Mouse (Mus musculus): ENCODE data around the gene Hmgcs1. TPM values are rescaled to one million over a fixed set of nuclear protein-coding genes. Genes with fewer than 3 reads are reported as not detected.
"Not testable (repeated sequence)": the region's sequence is repeated elsewhere in the genome, so short reads cannot be mapped to it uniquely, and the experiment has no call there.

Gene Hmgcs1
- polyA plus RNA-seq, 1 experiment from 2014 or later = 69.9 TPM

DNA sequence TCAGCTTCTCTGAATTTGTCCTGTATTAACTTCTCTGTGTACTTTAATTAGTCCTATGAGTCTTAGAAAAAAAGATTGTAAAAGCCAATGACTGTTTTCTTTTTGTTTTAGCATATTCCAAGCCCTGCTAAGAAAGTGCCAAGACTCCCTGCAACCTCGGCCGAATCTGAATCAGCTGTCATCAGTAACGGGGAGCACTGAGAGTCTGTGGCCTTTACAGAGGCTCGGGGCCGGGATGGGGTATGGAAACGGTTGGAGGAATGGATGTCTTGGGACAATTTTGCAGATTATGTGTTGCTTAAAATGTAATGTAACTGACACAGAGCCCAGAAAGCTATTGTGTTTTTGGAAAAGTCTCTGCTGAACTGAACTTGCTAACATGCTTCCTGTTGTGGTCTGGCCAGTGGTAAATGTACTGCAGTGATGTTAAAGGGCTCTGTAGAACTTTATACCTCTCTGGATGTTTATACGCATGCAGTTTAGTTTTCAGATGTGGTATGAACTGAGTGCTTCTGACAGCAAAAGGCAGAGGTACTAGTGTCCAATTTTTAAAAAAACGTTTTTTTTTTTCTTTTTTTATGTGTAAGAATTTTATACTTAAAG is 16.2 kb downstream of the Hmgcs1 start:
- H3K4me1 ChIP-seq (replicated peaks); H3K4me2 ChIP-seq; H3K9ac ChIP-seq; H3K4me3 ChIP-seq; H3K27me3 ChIP-seq; ATAC-seq (replicated peaks; ENCODE audit: insufficient number of reproducible peaks, insufficient read depth, low FRiP score, low read depth); H3K27ac ChIP-seq; H3K9me3 ChIP-seq (replicated peaks): not testable (repeated sequence)
- WGBS = 81% methylated on average over 8 of the region's 8 CpGs
- H3K36me3 ChIP-seq = peaks cover 45% of the 10 kb centered on the region

- Histone ChIP-seq H3K9me3 (replicated peaks) (no peaks in the 10 kb centered on the region), H3K4me1 (replicated peaks) (no peaks in the 10 kb centered on the region), H3K36me3 (peaks cover 45% of the 10 kb centered on the region), H3K4me3 (no peak overlapping the region), H3K27me3 (no peaks in the 10 kb centered on the region), H3K27ac (no peak overlapping the region), H3K4me2 (no peak overlapping the region), H3K9ac (no peak overlapping the region)
- 79% methylated on average over 7 of the region's 7 CpGs for WGBS
- ATAC-seq (replicated peaks; ENCODE audit: insufficient number of reproducible peaks, insufficient read depth, low FRiP score, low read depth) = no peak
Observed at GRCm38 (mm10) chr13:119706953-119707352, 16.8 kb downstream of the Hmgcs1 start.

GRCm38 (mm10) chr13:119707906-119708305 is 17.7 kb downstream of the Hmgcs1 start:
- H3K4me3 ChIP-seq = no peak overlapping the region
- H3K27me3 ChIP-seq = no peaks in the 10 kb centered on the region
- 86% methylated on average over 6 of the region's 6 CpGs for WGBS
- no peaks in the 10 kb centered on the region for H3K9me3 ChIP-seq (replicated peaks)
- no peaks in the 10 kb centered on the region for H3K4me1 ChIP-seq (replicated peaks)
- no peak for ATAC-seq (replicated peaks; ENCODE audit: insufficient number of reproducible peaks, insufficient read depth, low FRiP score, low read depth)
- no peak overlapping the region for H3K4me2 ChIP-seq
- no peak overlapping the region for H3K27ac ChIP-seq
- H3K9ac ChIP-seq = no peak overlapping the region
- H3K36me3 ChIP-seq = peaks cover 36% of the 10 kb centered on the region

GRCm38 (mm10) chr13:119708941-119709340 is 18.8 kb downstream of the Hmgcs1 start:
- no peaks in the 10 kb centered on the region for H3K9me3 ChIP-seq (replicated peaks)
- no peak overlapping the region for H3K4me3 ChIP-seq
- no peak for ATAC-seq (replicated peaks; ENCODE audit: insufficient number of reproducible peaks, insufficient read depth, low FRiP score, low read depth)
- peaks cover 30% of the 10 kb centered on the region for H3K36me3 ChIP-seq
- H3K9ac ChIP-seq = no peak overlapping the region
- H3K4me1 ChIP-seq (replicated peaks) = no peaks in the 10 kb centered on the region
- no peaks in the 10 kb centered on the region for H3K27me3 ChIP-seq
- WGBS = 73% methylated on average over 5 of the region's 5 CpGs
- H3K27ac ChIP-seq = no peak overlapping the region
- H3K4me2 ChIP-seq = no peak overlapping the region

DNA sequence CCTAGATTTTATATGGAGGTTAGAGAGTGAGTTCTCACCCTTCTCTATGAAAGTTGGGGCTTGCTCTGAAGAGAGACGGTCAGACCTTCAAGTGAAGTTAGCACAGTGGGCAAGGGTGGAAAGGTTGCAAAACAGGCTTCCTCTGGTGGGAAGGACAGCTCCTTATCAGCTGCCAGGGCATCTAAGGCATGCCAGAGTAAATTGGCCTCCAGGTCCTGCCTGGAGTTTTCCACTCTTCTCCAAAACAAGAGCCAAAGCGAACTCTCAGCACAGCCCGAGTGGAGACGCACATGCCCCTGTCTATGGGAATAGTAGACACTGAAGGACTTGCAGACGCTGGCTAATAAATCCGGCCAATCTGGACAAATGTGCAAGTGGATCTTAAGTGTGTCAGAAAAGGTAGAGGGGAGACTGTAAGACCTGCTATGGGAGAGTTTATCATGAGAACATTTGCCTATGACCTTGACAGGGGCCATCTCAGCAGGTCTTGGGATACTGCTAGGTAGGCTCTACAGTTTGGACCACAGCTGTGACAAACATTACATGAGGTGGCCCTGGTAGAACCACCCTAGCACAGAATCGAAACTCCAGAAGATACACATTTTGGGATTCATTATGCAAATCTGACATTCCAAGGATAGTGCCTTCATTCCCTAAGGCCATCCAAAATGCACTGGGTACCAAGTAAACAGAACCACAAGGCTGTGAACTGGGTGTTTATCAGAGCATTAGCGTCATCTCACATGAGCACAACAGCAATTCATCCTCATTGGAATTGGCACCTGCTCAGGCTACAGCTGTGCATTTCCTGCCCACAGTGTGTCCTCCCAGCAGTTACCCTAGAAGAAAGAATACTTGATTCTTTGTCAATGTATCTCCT is 19.4 kb downstream of the Hmgcs1 start:
- Histone ChIP-seq H3K4me3 (no peak overlapping the region), H3K9me3 (replicated peaks) (no peaks in the 10 kb centered on the region), H3K4me2 (no peak overlapping the region), H3K27ac (no peak overlapping the region), H3K9ac (no peak overlapping the region), H3K27me3 (no peaks in the 10 kb centered on the region), H3K36me3 (peaks cover 23% of the 10 kb centered on the region), H3K4me1 (replicated peaks) (no peaks in the 10 kb centered on the region)
- WGBS = 71% methylated on average over 8 of the region's 8 CpGs
- ATAC-seq (replicated peaks; ENCODE audit: insufficient number of reproducible peaks, insufficient read depth, low FRiP score, low read depth) = no peak

GRCm38 (mm10) chr13:119710268-119710610 is 20.1 kb downstream of the Hmgcs1 start:
- peaks cover 17% of the 10 kb centered on the region for H3K36me3 ChIP-seq
- 90% methylated on average over 10 of the region's 10 CpGs for WGBS
- ATAC-seq (replicated peaks; ENCODE audit: insufficient number of reproducible peaks, insufficient read depth, low FRiP score, low read depth) = no peak
- no peak overlapping the region for H3K4me3 ChIP-seq
- H3K4me2 ChIP-seq = no peak overlapping the region
- H3K9ac ChIP-seq = no peak overlapping the region
- no peaks in the 10 kb centered on the region for H3K9me3 ChIP-seq (replicated peaks)
- H3K4me1 ChIP-seq (replicated peaks) = no peaks in the 10 kb centered on the region
- H3K27me3 ChIP-seq = no peaks in the 10 kb centered on the region
- no peak overlapping the region for H3K27ac ChIP-seq

- WGBS = 89% methylated on average over 11 of the region's 11 CpGs
- Histone ChIP-seq H3K4me3 (no peak overlapping the region), H3K9ac (no peak overlapping the region), H3K9me3 (replicated peaks) (no peaks in the 10 kb centered on the region), H3K27ac (no peak overlapping the region), H3K27me3 (no peaks in the 10 kb centered on the region), H3K4me1 (replicated peaks) (no peaks in the 10 kb centered on the region), H3K4me2 (no peak overlapping the region), H3K36me3 (no peaks in the 10 kb centered on the region)
- no peak for ATAC-seq (replicated peaks; ENCODE audit: insufficient number of reproducible peaks, insufficient read depth, low FRiP score, low read depth)
Observed at GRCm38 (mm10) chr13:119712463-119712862, 22.3 kb downstream of the Hmgcs1 start.

GRCm38 (mm10) chr13:119713107-119713787 is 23.1 kb downstream of the Hmgcs1 start:
- ATAC-seq (replicated peaks; ENCODE audit: insufficient number of reproducible peaks, insufficient read depth, low FRiP score, low read depth) = no peak

DNA sequence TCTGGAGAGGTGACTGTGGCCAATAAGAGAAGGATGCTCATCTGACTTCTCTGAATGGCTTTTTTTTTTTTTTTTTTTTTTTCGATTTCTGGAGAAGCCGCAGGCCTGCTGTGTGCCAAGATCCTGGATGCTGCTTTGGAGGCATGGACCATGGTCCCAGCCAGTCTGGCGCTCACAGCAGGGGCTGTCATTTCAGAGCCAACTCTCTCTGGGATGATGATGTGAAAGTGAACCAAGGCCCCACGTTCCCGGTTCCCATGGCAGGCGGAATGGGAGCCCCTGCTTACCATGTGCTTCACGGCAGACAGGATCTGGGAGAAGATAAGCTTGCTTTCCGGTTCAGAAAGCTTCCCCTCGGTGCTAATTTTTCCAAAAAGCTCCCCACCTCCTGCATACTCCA is 23.6 kb downstream of the Hmgcs1 start:
- Histone ChIP-seq H3K36me3 (no peaks in the 10 kb centered on the region), H3K9me3 (replicated peaks) (no peaks in the 10 kb centered on the region), H3K27ac (no peak overlapping the region), H3K4me3 (no peak overlapping the region), H3K4me2 (no peak overlapping the region), H3K9ac (no peak overlapping the region), H3K27me3 (no peaks in the 10 kb centered on the region), H3K4me1 (replicated peaks) (no peaks in the 10 kb centered on the region)
- 53% methylated on average over 9 of the region's 9 CpGs for WGBS
- ATAC-seq (replicated peaks; ENCODE audit: insufficient number of reproducible peaks, insufficient read depth, low FRiP score, low read depth) = no peak

More at GRCm38 (mm10) chr13:119713107-119713787, 23.1 kb downstream of the Hmgcs1 start:
- Histone ChIP-seq H3K4me2 (no peak overlapping the region), H3K27me3 (no peaks in the 10 kb centered on the region), H3K4me1 (replicated peaks) (no peaks in the 10 kb centered on the region), H3K9me3 (replicated peaks) (no peaks in the 10 kb centered on the region), H3K4me3 (no peak overlapping the region), H3K36me3 (no peaks in the 10 kb centered on the region), H3K27ac (no peak overlapping the region), H3K9ac (no peak overlapping the region)
- WGBS = 68% methylated on average over 8 of the region's 8 CpGs

GRCm38 (mm10) chr13:119716105-119716504 is 25.9 kb downstream of the Hmgcs1 start:
- Histone ChIP-seq H3K4me3 (no peak overlapping the region), H3K9me3 (replicated peaks) (no peaks in the 10 kb centered on the region), H3K9ac (no peak overlapping the region), H3K4me1 (replicated peaks) (no peaks in the 10 kb centered on the region), H3K4me2 (no peak overlapping the region), H3K27me3 (no peaks in the 10 kb centered on the region), H3K36me3 (no peaks in the 10 kb centered on the region), H3K27ac (no peak overlapping the region)
- no peak for ATAC-seq (replicated peaks; ENCODE audit: insufficient number of reproducible peaks, insufficient read depth, low FRiP score, low read depth)
- 77% methylated on average over 2 of the region's 2 CpGs for WGBS

- no peaks in the 10 kb centered on the region for H3K4me1 ChIP-seq (replicated peaks)
- H3K4me3 ChIP-seq = no peak overlapping the region
- H3K4me2 ChIP-seq = no peak overlapping the region
- no peaks in the 10 kb centered on the region for H3K36me3 ChIP-seq
- H3K9ac ChIP-seq = no peak overlapping the region
- no peak for ATAC-seq (replicated peaks; ENCODE audit: insufficient number of reproducible peaks, insufficient read depth, low FRiP score, low read depth)
- 62% methylated on average over 3 of the region's 3 CpGs for WGBS
- no peaks in the 10 kb centered on the region for H3K27me3 ChIP-seq
- H3K9me3 ChIP-seq (replicated peaks) = no peaks in the 10 kb centered on the region
- no peak overlapping the region for H3K27ac ChIP-seq
Observed at GRCm38 (mm10) chr13:119722447-119722846, 32.3 kb downstream of the Hmgcs1 start.

All from heart, embryonic 15.5 days (tissue).